Mouse (Mus musculus): ENCODE results near the gene Ssh2. TPM values are rescaled to one million over a fixed set of nuclear protein-coding genes. Genes with fewer than 3 reads are reported as not detected.

Gene Ssh2
- polyA plus RNA-seq (2012; rRNA removed) = 35.8 and 43.8 TPM in 2 replicates

DNA sequence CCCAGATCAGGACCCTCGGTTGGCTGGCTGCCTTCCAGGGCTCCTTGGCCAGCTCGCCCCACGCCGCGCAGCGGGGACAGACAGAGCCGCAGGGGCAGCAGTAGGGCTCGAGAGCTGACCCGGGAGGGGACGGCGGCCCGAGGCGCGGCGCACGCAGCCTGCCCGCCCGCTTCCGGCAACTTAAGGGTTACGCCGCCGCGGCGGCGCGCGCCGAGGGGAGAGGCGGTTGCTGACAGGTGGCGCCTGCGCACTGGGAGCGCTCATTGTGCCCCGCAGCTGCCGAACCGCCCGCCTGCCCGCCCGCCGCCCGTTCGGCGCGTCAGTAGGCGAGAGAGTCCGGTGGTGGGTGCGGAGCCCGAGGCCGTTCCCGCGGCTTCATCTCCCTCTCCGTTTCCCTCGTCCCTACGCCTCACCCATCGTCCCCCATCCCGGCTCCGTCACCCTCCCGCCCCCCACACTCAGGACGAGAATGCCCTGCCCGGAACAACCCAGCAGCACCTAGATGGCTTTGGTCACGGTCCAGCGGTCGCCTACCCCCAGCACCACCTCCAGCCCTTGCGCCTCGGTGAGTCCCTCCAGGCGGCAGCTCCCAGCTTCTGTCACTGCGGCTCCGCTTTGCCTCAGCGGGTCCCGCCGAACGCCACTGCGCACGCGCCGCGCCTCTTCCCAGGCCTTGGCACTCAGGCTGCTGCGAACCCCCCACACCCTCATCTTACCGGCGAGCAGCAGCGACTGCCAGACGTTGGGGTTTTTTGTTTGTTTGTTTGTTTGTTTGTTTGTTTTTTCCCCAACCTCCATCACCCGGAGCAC lies at the start of gene Ssh2:
Gene Ssh2 (plus strand): TSS at position 337 of the 810 bp plus-strand sequence.
- Histone ChIP-seq H3K36me3 (ENCODE audit: control insufficient read depth, insufficient read depth, low read length) (no peaks in the 10 kb centered on the region; the same call in 1 of the 2 replicates), H3K27ac (ENCODE audit: control insufficient read depth, insufficient read depth, low read depth, low read length) (peak within 1 kb of the TSS; percentile 98), H3K27me3 (ENCODE audit: control insufficient read depth, insufficient read depth, low read length) (no peaks in the 10 kb centered on the region), H3K4me3 (ENCODE audit: control insufficient read depth, low read depth, low read length) (peak within 1 kb of the TSS; percentile 97), H3K4me1 (ENCODE audit: control insufficient read depth, insufficient read depth, low read length) (peaks cover 6% of the 10 kb centered on the region; the same call in 1 of the 2 replicates)
- TF ChIP-seq CTCF (IDR thresholded peaks at IDR 0.05; ENCODE audit: control insufficient read depth, insufficient read depth, insufficient replicate concordance, low read depth, low read length) (no peak), POLR2A (IDR thresholded peaks at IDR 0.05; ENCODE audit: control insufficient read depth, low read depth, low read length) (peak; percentile 84)

DNA sequence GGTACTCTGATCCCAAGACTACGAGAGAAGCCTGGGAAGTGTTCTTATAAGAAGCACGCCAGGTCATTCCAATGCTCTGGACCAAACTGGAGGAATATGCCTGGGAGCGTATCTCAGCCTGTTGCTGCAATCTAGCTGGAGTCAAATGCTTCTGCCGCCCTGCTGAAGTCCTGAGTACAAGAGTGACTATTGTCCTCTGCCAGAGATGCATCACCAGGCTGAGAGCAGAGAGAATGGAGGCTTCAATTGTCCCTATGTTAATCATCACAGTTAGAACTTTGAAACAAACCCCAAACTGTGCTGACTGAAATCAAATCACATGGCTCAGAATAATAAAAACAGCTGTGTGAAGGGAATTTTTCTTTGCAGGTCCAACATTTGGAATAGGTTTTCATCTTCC lies 42.4 kb upstream of the Ssh2 start:
- Histone ChIP-seq H3K36me3 (ENCODE audit: control insufficient read depth, insufficient read depth, low read length) (no peaks in the 10 kb centered on the region), H3K4me3 (ENCODE audit: control insufficient read depth, low read depth, low read length) (no peak overlapping the region), H3K4me1 (ENCODE audit: control insufficient read depth, insufficient read depth, low read length) (no peaks in the 10 kb centered on the region), H3K27me3 (ENCODE audit: control insufficient read depth, insufficient read depth, low read length) (no peaks in the 10 kb centered on the region), H3K27ac (ENCODE audit: control insufficient read depth, insufficient read depth, low read depth, low read length) (no peak overlapping the region)
- no peak for TF ChIP-seq CTCF (IDR thresholded peaks at IDR 0.05; ENCODE audit: control insufficient read depth, insufficient read depth, insufficient replicate concordance, low read depth, low read length)
- TF ChIP-seq POLR2A (IDR thresholded peaks at IDR 0.05; ENCODE audit: control insufficient read depth, low read depth, low read length) = no peak

DNA sequence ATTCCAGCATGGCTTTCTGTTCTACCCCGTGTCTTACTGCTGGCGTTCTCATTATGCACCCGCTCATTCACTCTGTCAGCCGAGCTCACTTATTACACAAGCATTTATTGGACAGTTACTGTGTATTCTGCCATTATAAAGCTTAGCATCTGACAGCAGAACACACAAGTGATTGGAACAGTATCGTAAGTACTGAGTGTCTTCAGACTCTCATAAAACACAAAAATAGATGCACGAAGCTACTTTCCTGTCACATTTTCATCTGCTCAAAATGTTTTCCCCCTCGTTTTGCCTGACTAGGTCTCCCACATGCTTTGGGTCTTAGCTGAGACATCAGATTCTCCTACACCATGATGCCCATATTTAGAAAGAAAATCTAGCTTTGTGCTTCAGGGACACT lies 41.6 kb upstream of the Ssh2 start:
- H3K4me3 ChIP-seq (ENCODE audit: control insufficient read depth, low read depth, low read length) = no peak overlapping the region
- H3K27me3 ChIP-seq (ENCODE audit: control insufficient read depth, insufficient read depth, low read length) = no peaks in the 10 kb centered on the region
- no peak overlapping the region for H3K27ac ChIP-seq (ENCODE audit: control insufficient read depth, insufficient read depth, low read depth, low read length)
- no peaks in the 10 kb centered on the region for H3K4me1 ChIP-seq (ENCODE audit: control insufficient read depth, insufficient read depth, low read length)
- no peaks in the 10 kb centered on the region for H3K36me3 ChIP-seq (ENCODE audit: control insufficient read depth, insufficient read depth, low read length)
- TF ChIP-seq CTCF (IDR thresholded peaks at IDR 0.05; ENCODE audit: control insufficient read depth, insufficient read depth, insufficient replicate concordance, low read depth, low read length) = no peak
- no peak for TF ChIP-seq POLR2A (IDR thresholded peaks at IDR 0.05; ENCODE audit: control insufficient read depth, low read depth, low read length)

DNA sequence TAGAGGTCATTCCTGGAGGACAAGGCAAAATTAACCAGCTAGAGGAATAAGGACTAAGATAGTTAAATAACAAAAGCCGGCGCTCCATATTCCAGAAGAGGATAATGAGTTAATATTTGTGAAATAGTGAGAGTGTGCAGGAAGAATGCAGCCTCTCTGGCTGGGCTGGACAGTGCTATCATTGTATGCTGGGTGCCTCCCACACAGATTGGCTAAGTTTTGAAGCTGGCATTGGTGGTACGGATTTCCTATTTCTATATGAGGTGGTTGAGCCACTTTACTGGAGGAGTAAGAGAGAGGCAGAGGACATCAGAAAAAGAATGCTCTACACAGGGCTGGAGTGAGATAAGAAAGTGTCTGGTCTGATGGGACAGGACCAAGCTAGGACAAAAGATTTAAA lies 36.3 kb upstream of the Ssh2 start:
- Histone ChIP-seq H3K4me1 (ENCODE audit: control insufficient read depth, insufficient read depth, low read length) (no peaks in the 10 kb centered on the region), H3K36me3 (ENCODE audit: control insufficient read depth, insufficient read depth, low read length) (no peaks in the 10 kb centered on the region; the same call in 1 of the 2 replicates), H3K4me3 (ENCODE audit: control insufficient read depth, low read depth, low read length) (no peak overlapping the region), H3K27me3 (ENCODE audit: control insufficient read depth, insufficient read depth, low read length) (no peaks in the 10 kb centered on the region), H3K27ac (ENCODE audit: control insufficient read depth, insufficient read depth, low read depth, low read length) (no peak overlapping the region)
- TF ChIP-seq CTCF (IDR thresholded peaks at IDR 0.05; ENCODE audit: control insufficient read depth, insufficient read depth, insufficient replicate concordance, low read depth, low read length) = no peak
- no peak for TF ChIP-seq POLR2A (IDR thresholded peaks at IDR 0.05; ENCODE audit: control insufficient read depth, low read depth, low read length)

DNA sequence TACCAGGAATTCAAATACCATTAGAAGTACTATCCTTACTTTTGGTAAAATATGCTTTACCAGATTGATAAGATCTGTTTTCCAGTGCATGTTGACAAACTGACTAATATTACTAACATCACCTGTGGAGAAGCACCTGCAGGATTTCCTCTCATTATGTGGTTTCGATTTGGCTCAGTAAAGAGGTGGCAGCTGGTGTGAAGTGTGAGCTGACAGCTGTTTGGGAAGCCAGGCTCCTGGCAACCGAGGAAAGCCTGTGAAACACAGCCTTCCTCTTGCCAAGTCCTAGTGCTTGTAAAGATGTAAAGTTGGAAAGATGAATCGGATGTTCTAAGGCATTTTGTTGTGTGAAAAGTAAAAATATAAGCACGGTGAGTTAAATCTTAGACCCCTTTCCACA lies 35.2 kb upstream of the Ssh2 start:
- H3K36me3 ChIP-seq (ENCODE audit: control insufficient read depth, insufficient read depth, low read length) = no peaks in the 10 kb centered on the region; the same call in 1 of the 2 replicates
- no peaks in the 10 kb centered on the region for H3K4me1 ChIP-seq (ENCODE audit: control insufficient read depth, insufficient read depth, low read length)
- no peaks in the 10 kb centered on the region for H3K27me3 ChIP-seq (ENCODE audit: control insufficient read depth, insufficient read depth, low read length)
- H3K4me3 ChIP-seq (ENCODE audit: control insufficient read depth, low read depth, low read length) = no peak overlapping the region
- no peak overlapping the region for H3K27ac ChIP-seq (ENCODE audit: control insufficient read depth, insufficient read depth, low read depth, low read length)
- no peak for TF ChIP-seq POLR2A (IDR thresholded peaks at IDR 0.05; ENCODE audit: control insufficient read depth, low read depth, low read length)

DNA sequence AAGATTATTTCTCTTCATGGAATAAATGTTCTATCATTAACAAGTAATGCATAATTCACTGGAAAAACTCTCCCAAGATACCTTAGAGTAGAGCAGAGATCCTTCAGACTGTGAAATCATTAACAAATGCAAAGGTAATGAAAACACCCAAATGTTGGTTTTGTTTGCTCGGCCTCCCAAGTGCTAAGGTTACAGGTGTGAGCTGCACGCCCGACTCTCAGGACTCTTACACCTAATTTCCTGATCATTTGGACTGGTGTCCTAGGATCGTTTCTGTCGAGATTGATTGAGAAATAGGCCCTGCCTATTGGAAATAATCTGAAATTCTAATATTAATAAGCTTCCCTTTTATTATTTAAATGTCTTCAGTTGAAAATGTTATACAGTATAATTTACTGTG lies 34.6 kb upstream of the Ssh2 start:
- TF ChIP-seq POLR2A (IDR thresholded peaks at IDR 0.05; ENCODE audit: control insufficient read depth, low read depth, low read length) (no peak), CTCF (IDR thresholded peaks at IDR 0.05; ENCODE audit: control insufficient read depth, insufficient read depth, insufficient replicate concordance, low read depth, low read length) (no peak)
- Histone ChIP-seq H3K36me3 (ENCODE audit: control insufficient read depth, insufficient read depth, low read length) (no peaks in the 10 kb centered on the region; the same call in 1 of the 2 replicates), H3K27ac (ENCODE audit: control insufficient read depth, insufficient read depth, low read depth, low read length) (no peak overlapping the region), H3K27me3 (ENCODE audit: control insufficient read depth, insufficient read depth, low read length) (no peaks in the 10 kb centered on the region), H3K4me1 (ENCODE audit: control insufficient read depth, insufficient read depth, low read length) (no peaks in the 10 kb centered on the region), H3K4me3 (ENCODE audit: control insufficient read depth, low read depth, low read length) (no peak overlapping the region)

DNA sequence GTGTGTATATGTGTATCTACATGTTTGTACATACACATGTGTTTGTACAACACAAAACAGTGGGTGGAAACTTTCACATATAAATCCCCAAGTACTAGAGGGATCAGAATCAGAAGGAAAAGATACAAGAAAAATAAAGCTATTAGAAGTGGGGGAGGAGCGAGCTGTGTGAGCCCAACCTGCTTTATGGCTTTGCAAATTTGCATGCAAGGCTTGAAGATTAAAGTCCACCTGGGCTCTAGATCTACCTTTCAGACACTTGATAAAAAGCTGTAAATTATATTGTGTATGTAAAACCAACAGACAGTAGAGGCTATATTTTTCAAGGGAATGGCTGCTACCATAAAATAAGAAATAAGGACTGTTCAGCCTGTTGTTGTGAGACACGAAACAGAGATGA lies 34.0 kb upstream of the Ssh2 start:
- no peaks in the 10 kb centered on the region for H3K27me3 ChIP-seq (ENCODE audit: control insufficient read depth, insufficient read depth, low read length)
- H3K27ac ChIP-seq (ENCODE audit: control insufficient read depth, insufficient read depth, low read depth, low read length) = no peak overlapping the region
- TF ChIP-seq POLR2A (IDR thresholded peaks at IDR 0.05; ENCODE audit: control insufficient read depth, low read depth, low read length) (no peak), CTCF (IDR thresholded peaks at IDR 0.05; ENCODE audit: control insufficient read depth, insufficient read depth, insufficient replicate concordance, low read depth, low read length) (no peak)
- no peaks in the 10 kb centered on the region; the same call in 1 of the 2 replicates for H3K36me3 ChIP-seq (ENCODE audit: control insufficient read depth, insufficient read depth, low read length)
- H3K4me1 ChIP-seq (ENCODE audit: control insufficient read depth, insufficient read depth, low read length) = no peaks in the 10 kb centered on the region
- H3K4me3 ChIP-seq (ENCODE audit: control insufficient read depth, low read depth, low read length) = no peak overlapping the region

Measured in testis, adult 2 months (tissue).